Mouse (Mus musculus) midbrain, embryonic 11.5 days (tissue): Measurements from ENCODE around the gene Herc4. TPM values are rescaled to one million over a fixed set of nuclear protein-coding genes. Genes with fewer than 3 reads are reported as not detected.

Experiments used
- ATAC-seq: fragments of 200-750 bp; cut with Nextera tagmentation; 2 replicates; pipeline ENCODE4 v1.8.0; 2017; ENCODE audit warnings: moderate TSS enrichment, moderate library complexity; ENCODE audit not compliant: low FRiP score
- DNase-seq: peaks from one replicate; pipeline ENCODE4 v3.0.0; 2015; ENCODE audit warnings: low spot score; ENCODE audit errors: missing footprints
- H3K27ac ChIP-seq: fragments of 300-500 bp; sonication (generic); 2 replicates; pipeline ENCODE4 v1.5.1; 2014; ENCODE audit warnings: low read depth, low read length
- H3K27me3 ChIP-seq: fragments of 300-500 bp; sonication (generic); 2 replicates; pipeline ENCODE4 v1.6.1; 2014; ENCODE audit warnings: mild to moderate bottlenecking, low read length, moderate library complexity, mixed read lengths; ENCODE audit not compliant: control insufficient read depth, insufficient read depth
- H3K36me3 ChIP-seq: fragments of 300-500 bp; sonication (generic); 2 replicates; pipeline ENCODE4 v1.6.1; 2014; ENCODE audit warnings: mild to moderate bottlenecking, low read length, moderate library complexity, mixed read lengths; ENCODE audit not compliant: control insufficient read depth, insufficient read depth
- H3K4me1 ChIP-seq: fragments of 300-500 bp; sonication (generic); 2 replicates; pipeline ENCODE4 v1.6.1; 2014; ENCODE audit warnings: low read length; ENCODE audit not compliant: control insufficient read depth, insufficient read depth
- H3K4me2 ChIP-seq: fragments of 300-500 bp; sonication (generic); 2 replicates; pipeline ENCODE4 v1.6.1; 2014; ENCODE audit warnings: mild to moderate bottlenecking, moderate library complexity
- H3K4me3 ChIP-seq: fragments of 300-500 bp; sonication (generic); 2 replicates; pipeline ENCODE4 v1.5.1; 2014; ENCODE audit warnings: low read depth, low read length
- H3K9ac ChIP-seq: fragments of 300-500 bp; sonication (generic); 2 replicates; pipeline ENCODE4 v1.6.1; 2014; ENCODE audit warnings: low read length
- H3K9me3 ChIP-seq: fragments of 300-500 bp; sonication (generic); 2 replicates; pipeline ENCODE4 v1.6.1; 2016; ENCODE audit warnings: low read length; ENCODE audit not compliant: control insufficient read depth
- WGBS: fragments of 180-500 bp; shearing (Covaris S2); extraction: QIAGEN DNeasy Blood & Tissue Kit; methylation state at CpG from one replicate; pipeline ENCODE4 v1.1.7; 2014; 5-methylcytosine and 5-hydroxymethylcytosine counted together
- polyA plus RNA-seq: library from polyadenylated mRNA; unstranded; fragments of >200 nt; fragmentation: Nextera tagmentation; extraction: Ambion mirVana; gene quantifications from 2 replicates; pipeline ENCODE4 v1.2.1, GENCODE M21; 2014

Gene Herc4
- polyA plus RNA-seq, 1 experiment from 2014 or later: 54.6 TPM

DNA sequence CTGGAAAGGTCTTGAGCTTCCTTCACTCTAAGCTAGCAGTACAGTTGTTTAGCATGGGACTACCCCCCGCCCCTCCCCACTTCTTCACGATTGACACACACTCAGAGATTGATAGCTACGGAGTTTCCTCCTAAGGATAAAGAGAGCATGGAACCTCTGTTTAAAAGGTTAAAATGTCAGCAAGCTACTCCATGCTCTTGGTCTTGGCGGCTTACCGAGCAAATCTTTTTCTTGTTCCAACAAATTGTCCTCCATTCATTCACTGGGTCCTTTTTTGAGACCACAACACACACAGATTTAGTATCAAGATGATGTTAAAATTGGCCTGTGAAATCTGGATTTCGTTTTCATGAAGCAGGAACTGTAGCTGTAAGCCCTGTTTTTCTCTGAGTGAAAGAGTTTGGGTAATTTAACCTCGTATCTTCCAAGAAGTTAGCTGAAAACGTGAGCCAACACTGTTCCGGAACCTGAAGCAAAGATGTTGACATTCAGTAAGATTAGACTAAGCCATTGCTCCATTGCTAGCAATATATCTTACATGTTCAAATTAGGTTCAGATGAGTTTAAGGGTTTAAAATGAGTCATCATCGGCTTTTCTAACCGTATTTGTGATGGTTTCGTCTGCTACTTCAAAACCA, 693 bp upstream of the Herc4 start:
- H3K36me3 ChIP-seq: no peaks in the 10 kb centered on the region
- no peaks in the 10 kb centered on the region for H3K9me3 ChIP-seq
- H3K4me3 ChIP-seq: peak overlapping the region; percentile 92
- peak overlapping the region; percentile 44 for H3K4me2 ChIP-seq
- H3K27ac ChIP-seq: no peak overlapping the region
- H3K4me1 ChIP-seq: peaks cover 6% of the 10 kb centered on the region
- no peak for ATAC-seq
- H3K27me3 ChIP-seq: no peaks in the 10 kb centered on the region
- H3K9ac ChIP-seq: peak overlapping the region; percentile 48
- WGBS: 29% methylated on average over 12 of the region's 12 CpGs
- DNase-seq: peak; percentile 87

DNA sequence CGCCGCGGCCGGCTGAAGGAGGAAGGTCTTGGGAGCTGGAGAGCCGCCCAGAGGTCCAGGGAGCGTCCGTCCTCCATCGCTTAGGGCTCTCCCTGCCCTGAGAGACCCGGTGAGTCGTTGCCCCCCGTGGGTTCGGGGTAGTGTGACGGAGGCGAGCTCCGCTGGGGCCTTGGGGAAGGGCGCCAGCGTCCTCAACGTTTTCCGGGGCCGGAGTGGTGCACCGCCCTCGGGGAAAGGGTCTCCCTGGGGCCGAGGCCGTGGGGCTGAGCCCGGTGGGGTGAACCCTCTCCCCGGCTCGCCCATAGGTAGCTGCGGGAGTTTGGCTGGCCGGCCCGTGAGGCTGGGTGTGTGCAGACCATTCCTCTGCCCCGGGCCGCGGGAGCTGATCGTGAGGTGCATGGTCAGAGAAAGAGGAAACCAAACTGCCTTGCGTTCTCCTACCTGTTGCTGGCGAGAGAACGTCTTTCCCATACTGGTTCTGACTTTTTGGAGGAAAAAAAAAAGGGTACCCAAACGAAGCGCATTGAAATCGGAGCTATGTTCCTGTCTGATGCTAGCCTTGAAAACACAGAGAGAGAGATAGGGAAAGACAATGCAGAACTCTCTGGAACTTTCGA, 553 bp downstream of the Herc4 start:
- H3K27me3 ChIP-seq: no peaks in the 10 kb centered on the region
- H3K4me1 ChIP-seq: peaks cover 6% of the 10 kb centered on the region
- under 1% methylated on average over 37 of the region's 41 CpGs for WGBS
- H3K4me3 ChIP-seq: peak overlapping the region; percentile 92
- H3K36me3 ChIP-seq: no peaks in the 10 kb centered on the region
- H3K9ac ChIP-seq: peak overlapping the region; percentile 94
- peak overlapping the region; percentile 63 for H3K4me2 ChIP-seq
- no peaks in the 10 kb centered on the region for H3K9me3 ChIP-seq
- H3K27ac ChIP-seq: peak overlapping the region; percentile 92
- DNase-seq (no peak), ATAC-seq (peak; percentile 86)

DNA sequence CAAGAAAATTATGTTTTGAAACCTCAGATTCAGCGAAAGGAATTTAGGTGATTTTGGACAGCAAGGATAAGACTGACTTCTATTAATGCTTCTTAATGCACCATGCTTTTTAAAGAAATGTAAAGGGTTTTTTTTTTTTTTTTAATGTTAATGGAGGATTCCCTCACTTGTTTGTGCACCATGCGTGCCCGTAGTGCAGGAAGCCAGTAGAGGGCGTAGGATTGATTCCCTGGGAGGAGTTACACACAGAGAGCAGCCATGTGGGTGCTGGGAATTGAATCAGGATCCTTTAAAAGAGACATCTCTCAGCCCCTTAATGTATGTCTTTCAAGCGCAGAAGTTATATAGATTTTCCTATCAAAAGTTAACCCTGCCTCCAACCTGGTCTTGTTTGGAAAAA, 1.1 kb downstream of the Herc4 start:
- peak overlapping the region; percentile 63 for H3K4me2 ChIP-seq
- ATAC-seq (no peak), DNase-seq (peak; percentile 86)
- no peaks in the 10 kb centered on the region for H3K9me3 ChIP-seq
- no peak overlapping the region; the same call in 1 of the 2 replicates for H3K27ac ChIP-seq
- 13% methylated on average over 5 of the region's 5 CpGs for WGBS
- H3K36me3 ChIP-seq: no peaks in the 10 kb centered on the region
- H3K27me3 ChIP-seq: no peaks in the 10 kb centered on the region
- H3K4me1 ChIP-seq: peaks cover 6% of the 10 kb centered on the region
- peak overlapping the region; percentile 94 for H3K9ac ChIP-seq
- peak overlapping the region; percentile 92 for H3K4me3 ChIP-seq

DNA sequence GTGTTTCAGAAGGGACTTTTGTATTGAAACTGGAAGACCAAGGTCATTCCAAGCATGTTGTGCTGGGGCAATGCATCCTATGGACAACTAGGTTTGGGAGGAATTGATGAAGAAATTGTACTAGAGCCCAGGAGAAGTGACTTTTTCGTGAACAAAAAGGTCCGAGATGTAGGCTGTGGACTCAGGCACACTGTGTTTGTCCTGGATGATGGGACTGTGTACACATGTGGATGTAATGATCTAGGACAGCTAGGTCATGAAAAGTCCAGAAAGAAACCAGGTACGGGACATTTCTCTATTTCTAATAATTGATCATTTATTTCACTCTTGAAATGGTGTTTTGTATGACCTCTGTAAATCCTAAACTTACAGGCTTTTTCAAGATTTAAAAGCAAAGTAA, 2.2 kb downstream of the Herc4 start:
- DNase-seq: peak; percentile 37
- Histone ChIP-seq H3K27ac (no peak overlapping the region), H3K27me3 (no peaks in the 10 kb centered on the region), H3K4me3 (no peak overlapping the region), H3K4me2 (no peak overlapping the region), H3K9me3 (no peaks in the 10 kb centered on the region), H3K9ac (no peak overlapping the region), H3K4me1 (peaks cover 6% of the 10 kb centered on the region), H3K36me3 (peaks cover 2% of the 10 kb centered on the region; the same call in 1 of the 2 replicates)
- WGBS: 91% methylated on average over 3 of the region's 3 CpGs
- ATAC-seq: no peak

DNA sequence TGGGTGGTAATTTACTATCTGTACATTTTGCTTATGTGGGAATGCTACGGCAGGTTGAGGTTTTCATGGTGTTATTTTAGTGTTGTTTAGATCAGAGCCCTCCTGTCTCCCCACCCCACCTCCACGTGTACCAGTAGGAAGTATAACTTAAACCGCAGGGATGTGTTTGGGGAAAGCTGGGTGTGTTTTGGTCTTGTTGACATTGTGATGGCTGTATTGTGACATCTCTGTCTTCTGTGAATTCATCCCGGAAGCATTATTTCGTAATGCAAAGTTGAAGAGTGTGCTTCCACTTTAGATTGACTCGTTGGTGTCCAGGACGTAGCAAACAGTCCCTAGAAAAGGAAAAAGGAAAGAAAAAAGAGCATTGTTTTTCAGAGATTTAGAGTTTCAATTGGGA, 3.8 kb downstream of the Herc4 start:
- Histone ChIP-seq H3K36me3 (peaks cover 2% of the 10 kb centered on the region; the same call in 1 of the 2 replicates), H3K4me3 (no peak overlapping the region), H3K27me3 (no peaks in the 10 kb centered on the region), H3K9me3 (no peaks in the 10 kb centered on the region), H3K4me1 (peaks cover 6% of the 10 kb centered on the region), H3K27ac (no peak overlapping the region), H3K9ac (no peak overlapping the region), H3K4me2 (no peak overlapping the region)
- DNase-seq (no peak), ATAC-seq (no peak)
- WGBS: 91% methylated on average over 7 of the region's 7 CpGs

DNA sequence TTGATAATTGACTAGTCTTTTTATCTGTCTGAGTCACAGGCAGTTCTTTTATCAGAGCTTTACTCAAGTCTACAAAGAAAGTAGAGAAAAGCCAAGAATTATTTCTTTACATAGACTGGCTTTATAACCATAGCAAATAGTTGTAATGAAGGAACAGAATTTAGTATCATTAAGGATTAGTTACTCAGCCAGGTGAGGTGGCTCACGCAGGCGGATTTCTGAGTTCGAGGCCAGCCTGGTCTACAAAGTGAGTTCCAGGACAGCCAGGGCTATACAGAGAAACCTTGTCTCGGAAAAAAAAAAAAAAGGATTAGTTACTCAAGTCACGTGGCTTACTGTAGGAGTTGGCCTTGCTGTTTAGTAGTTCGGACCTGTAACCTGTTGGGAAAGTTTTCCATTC, 4.8 kb downstream of the Herc4 start:
- no peaks in the 10 kb centered on the region for H3K9me3 ChIP-seq
- no peak for ATAC-seq
- no peak overlapping the region for H3K4me3 ChIP-seq
- H3K9ac ChIP-seq: no peak overlapping the region
- H3K36me3 ChIP-seq: peaks cover 2% of the 10 kb centered on the region; the same call in 1 of the 2 replicates
- no peaks in the 10 kb centered on the region for H3K27me3 ChIP-seq
- peak; percentile 61 for DNase-seq
- WGBS: 91% methylated on average over 6 of the region's 6 CpGs
- H3K4me2 ChIP-seq: no peak overlapping the region
- H3K27ac ChIP-seq: no peak overlapping the region
- H3K4me1 ChIP-seq: no peaks in the 10 kb centered on the region

DNA sequence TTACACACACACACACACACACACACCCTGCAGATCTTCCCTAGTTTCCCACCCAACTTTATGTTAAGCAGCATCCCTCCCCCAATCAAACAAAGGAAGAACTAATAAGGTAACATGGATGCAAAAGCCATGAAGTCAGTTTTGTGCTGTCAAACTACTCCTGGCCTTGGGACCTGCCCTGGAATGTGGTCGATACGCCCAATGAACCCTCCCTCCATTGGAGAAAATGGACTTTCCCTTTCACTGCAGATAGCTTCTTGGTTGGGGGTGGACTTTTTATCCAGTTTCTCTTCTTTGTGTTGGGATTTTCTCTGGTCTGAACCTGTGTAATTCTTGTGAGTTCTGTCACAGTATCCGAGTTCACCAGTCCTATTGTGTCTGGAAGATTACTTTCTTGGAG, 15.1 kb downstream of the Herc4 start:
- ATAC-seq (no peak), DNase-seq (no peak)
- H3K4me3 ChIP-seq: no peak overlapping the region
- 54% methylated on average over 3 of the region's 3 CpGs for WGBS
- no peak overlapping the region for H3K9ac ChIP-seq
- no peaks in the 10 kb centered on the region for H3K4me1 ChIP-seq
- no peak overlapping the region for H3K27ac ChIP-seq
- H3K4me2 ChIP-seq: no peak overlapping the region
- no peaks in the 10 kb centered on the region for H3K9me3 ChIP-seq
- no peaks in the 10 kb centered on the region for H3K27me3 ChIP-seq
- H3K36me3 ChIP-seq: no peaks in the 10 kb centered on the region

DNA sequence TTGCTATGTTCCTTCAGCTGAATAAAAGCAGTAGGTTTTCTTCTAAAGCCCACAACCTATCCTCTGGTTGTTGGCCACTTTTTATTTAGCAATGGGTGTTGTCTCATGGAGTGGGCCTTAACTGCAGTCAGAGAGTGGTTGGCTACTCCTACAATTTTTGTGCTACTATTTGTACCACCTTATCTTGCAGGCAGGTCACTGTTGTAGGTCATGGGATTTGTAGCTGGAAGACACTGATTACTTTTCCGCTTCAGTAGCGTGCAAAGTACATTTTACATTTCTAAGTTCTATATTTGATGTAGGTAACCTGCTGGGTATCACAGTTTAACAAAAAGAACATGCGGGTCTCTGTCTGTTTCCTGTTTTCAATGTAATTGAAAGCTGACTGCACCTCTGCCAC, 15.7 kb downstream of the Herc4 start:
- Histone ChIP-seq H3K4me3 (no peak overlapping the region), H3K36me3 (no peaks in the 10 kb centered on the region), H3K4me2 (no peak overlapping the region), H3K4me1 (no peaks in the 10 kb centered on the region), H3K27me3 (no peaks in the 10 kb centered on the region), H3K9me3 (no peaks in the 10 kb centered on the region), H3K27ac (no peak overlapping the region), H3K9ac (no peak overlapping the region)
- ATAC-seq (no peak), DNase-seq (no peak)
- WGBS: 87% methylated on average over 3 of the region's 3 CpGs

DNA sequence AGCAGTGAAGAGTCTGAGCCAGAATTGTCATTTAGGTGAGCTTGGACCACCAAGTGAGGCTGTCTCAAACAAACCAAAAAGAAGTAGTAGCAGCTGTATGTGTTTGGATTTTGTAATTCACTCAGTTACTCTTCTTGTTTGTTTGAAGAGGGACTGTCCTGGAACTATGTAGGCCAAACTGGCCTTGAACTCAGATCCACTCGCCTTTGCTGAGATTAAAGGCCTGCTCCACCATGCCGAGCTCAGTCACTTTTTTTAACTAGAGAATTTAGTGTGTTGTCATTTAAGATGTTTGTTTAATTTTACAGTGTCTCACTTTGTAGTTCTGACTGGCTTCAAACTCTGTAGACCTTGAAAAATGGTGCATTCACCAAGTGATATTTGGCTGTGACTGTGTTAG, 24.3 kb downstream of the Herc4 start:
- no peak overlapping the region for H3K4me2 ChIP-seq
- no peak overlapping the region for H3K9ac ChIP-seq
- peaks cover 9% of the 10 kb centered on the region for H3K36me3 ChIP-seq
- no peaks in the 10 kb centered on the region for H3K4me1 ChIP-seq
- DNase-seq (no peak), ATAC-seq (no peak)
- H3K27ac ChIP-seq: no peak overlapping the region
- no peak overlapping the region for H3K4me3 ChIP-seq
- no peaks in the 10 kb centered on the region for H3K27me3 ChIP-seq
- no peaks in the 10 kb centered on the region for H3K9me3 ChIP-seq
- 82% methylated on average over 2 of the region's 2 CpGs for WGBS
